Mouse (Mus musculus) duodenum, adult 2 months (tissue): ENCODE results near the gene Rhbdf1. TPM values are rescaled to one million over a fixed set of nuclear protein-coding genes. Genes with fewer than 3 reads are reported as not detected.

Experiments used
- polyA plus RNA-seq: library from polyadenylated mRNA; depleted of rRNA; stranded (reverse); fragments of >200 nt; gene quantifications from 2 replicates; pipeline ENCODE4 v1.2.3, GENCODE M21; 2012; ENCODE audit warnings: low replicate concordance; rRNA removed

Gene Rhbdf1
- polyA plus RNA-seq = 50.3 and 79.0 TPM in 2 replicates

DNA sequence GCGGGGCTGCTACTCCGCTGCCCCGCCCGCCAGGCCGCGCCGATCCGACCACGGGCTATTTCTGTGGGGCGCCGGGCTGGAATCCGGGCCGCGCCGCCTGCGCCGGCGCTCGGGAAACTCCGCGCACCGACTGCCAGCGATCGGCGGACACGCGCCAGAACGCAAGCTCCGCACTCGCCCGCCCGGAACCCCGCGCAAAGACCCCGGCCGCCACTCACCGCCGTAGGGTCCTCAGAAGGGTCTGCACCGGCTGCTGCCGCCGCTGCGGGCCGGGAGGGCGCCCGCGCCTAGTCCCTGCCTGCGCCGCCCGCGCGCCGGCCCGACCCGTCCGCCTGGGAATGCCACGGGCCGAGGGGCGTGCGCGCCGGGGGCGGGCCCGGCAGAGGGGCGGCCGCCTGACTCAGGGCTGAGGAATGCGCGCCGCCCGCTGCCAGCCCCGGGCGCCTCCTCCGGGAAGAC lies at the start of gene Rhbdf1:
Gene Rhbdf1 (minus strand): TSS at position 350 of the 459 bp plus-strand sequence.

DNA sequence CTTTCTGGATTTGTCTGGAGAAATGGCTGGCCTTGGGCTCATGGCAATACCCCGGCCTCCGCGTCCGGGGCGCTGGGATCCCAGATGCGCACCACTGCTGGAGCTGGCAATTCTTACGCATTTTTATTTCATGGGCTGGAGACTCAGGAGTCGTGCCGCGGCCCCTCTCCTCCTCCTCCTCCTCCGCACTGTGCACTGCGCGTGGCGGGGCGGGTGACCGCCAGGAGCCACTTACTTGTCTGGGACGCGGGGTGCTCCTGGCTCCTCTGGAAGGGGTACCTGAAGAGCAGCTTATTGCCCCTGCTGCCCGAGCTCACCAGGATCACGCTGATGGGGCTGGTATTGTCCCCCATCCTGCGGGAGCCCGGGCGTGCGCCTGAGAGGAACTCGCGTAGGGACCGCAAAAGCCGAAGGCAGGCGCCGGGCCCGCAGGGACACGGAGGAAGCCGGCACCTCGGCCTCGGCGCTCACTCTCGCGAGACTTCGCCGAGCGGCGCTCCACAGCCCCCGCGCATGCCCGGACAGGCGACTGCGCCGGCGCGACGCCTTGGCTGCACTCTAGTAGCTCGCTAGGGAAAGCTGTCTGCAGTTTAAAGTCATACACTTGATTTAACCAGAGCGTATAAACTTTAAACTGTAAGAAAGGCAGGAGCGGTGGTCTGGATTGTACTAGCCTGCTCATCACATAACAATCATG lies 45.2 kb upstream of the Rhbdf1 start, which contains the start of gene Nprl3:
Gene Nprl3 (minus strand): TSS at position 520 of the 697 bp plus-strand sequence.

DNA sequence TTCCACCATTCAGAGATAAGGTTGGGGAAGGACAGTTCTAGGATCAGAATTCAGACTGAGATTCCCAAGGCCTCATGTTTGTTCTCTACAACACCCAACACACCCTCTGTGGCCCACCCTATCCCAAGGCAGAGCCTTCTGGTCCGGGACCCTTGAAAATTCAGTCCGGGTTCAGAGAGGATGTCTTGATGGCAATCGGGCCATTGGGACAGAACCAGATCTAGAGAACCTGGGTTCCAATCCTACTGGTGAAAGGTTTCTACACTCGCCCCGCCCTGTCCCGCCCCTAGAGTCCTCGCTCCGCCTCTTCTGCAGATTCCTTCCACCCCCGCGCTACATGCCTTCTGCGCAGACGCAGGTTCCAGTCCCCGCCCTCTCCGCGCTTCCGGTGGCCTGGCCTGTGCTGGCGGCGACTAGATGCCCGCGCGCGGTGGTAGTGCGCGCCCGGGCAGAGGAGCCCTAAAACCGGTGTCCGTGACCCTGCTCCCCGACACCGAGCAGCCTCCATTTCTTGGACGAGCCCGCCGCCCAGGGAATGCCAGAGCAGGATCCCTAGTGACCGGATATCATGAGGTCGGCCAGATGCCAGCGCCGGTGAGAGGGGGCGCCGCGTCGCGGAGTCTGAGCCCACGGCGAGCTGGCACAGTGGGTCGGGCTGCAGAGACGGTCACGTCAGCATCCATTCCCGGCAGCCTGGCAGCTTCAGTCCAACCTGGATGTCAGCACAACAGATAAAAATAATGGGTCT lies 4.2 kb upstream of the Rhbdf1 start, which contains the start of gene Mpg:
Gene Mpg (plus strand): TSS at position 382 of the 748 bp plus-strand sequence.

DNA sequence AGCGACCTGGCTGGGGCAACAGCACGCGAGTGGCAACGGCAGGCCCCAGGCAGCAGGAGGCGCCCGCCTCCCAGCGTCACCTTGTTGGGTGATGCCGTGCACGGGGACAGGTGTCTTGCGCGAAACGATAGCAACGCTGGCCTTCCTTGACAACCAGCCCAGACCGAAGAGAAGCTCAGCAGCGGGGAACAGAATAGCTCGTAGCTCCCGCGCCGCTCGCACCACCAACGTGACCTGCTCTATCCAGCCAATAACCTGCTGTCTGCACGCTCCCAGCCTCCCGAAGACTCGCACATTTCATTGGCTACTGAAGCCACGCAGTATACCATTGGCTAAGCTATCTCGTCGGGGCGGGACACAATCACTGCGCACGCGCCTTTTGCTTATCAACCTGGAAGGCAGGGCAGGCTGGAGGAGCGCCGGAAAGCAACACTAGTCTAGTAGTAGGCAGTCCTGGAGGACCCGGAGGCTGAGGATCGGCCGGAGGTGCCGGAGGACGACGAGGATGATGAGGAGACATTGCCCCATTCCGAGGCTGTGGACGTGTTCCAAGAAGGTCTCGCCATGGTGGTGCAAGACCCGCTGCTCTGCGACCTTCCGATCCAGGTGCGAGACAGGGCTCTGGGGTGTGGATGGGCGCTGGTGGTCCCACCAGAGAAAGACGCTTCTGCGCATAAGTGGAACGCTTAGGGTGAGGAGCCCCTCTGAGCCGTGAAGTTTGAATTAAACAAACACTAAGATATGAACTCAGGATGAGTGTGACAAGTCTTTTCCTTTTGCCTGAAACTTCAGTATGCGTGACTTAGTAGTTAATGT lies 16.8 kb downstream of the Rhbdf1 start, which contains the start of gene Snrnp25:
Gene Snrnp25 (plus strand): TSS at position 358 of the 816 bp plus-strand sequence.

DNA sequence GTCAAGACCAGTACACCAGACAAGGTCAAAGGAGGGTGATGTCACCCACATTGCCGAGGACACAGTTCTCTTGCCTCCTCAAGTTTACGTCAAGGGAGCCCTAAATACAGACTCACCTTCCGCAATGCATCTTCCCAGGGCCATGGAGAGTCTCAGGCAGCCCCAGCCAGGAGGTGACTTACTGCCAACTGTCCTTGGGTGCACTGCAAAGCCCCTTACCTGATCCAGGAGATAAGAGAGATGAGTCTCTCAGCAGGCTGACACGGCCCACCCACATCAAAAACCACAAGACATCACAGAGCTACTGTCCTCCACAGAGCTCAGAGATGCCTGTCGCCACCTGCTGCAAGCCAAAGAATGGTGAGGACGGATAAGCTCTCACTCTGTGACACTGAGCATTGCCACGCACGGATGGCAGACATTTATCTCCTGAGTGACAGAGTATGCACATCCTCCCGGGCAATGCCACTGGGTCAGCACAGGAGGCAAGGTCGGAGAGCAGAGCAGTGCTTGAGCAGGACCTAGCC lies 22.0 kb downstream of the Rhbdf1 start, which contains the start of gene Il9r:
Gene Il9r (minus strand): TSS at position 205 of the 527 bp plus-strand sequence.

Other genes with a start within 250 kb of the Rhbdf1 start
- gene Nsg2, start 221.8 kb downstream of the Rhbdf1 start, polyA plus RNA-seq = 1.8 and 2.0 TPM in 2 replicates
- gene Il9r, start 22.0 kb downstream of the Rhbdf1 start, polyA plus RNA-seq = 0.57 and 0.71 TPM in 2 replicates
- gene Snrnp25, start 16.9 kb downstream of the Rhbdf1 start, polyA plus RNA-seq = 12.3 and 15.8 TPM in 2 replicates
- 7.1 and 7.6 TPM in 2 replicates for gene Mpg, start 4.2 kb upstream of the Rhbdf1 start, polyA plus RNA-seq
- gene Nprl3, start 45.4 kb upstream of the Rhbdf1 start, polyA plus RNA-seq = 40.1 and 54.2 TPM in 2 replicates
- gene Hba-x, start 54.1 kb upstream of the Rhbdf1 start, polyA plus RNA-seq = not detected in 2 replicates
- gene Hba-a1, start 61.2 kb upstream of the Rhbdf1 start, polyA plus RNA-seq = 672 and 2,221 TPM in 2 replicates
- gene Hbq1b, start 64.7 kb upstream of the Rhbdf1 start, polyA plus RNA-seq = not detected in 2 replicates
- 448 and 2,655 TPM in 2 replicates for gene Hba-a2, start 74.2 kb upstream of the Rhbdf1 start, polyA plus RNA-seq
- 0.28 TPM in 1 of 2 replicates, not detected in the other for gene Hbq1a, start 77.8 kb upstream of the Rhbdf1 start, polyA plus RNA-seq
- 1.2 and 2.0 TPM in 2 replicates for gene Sh3pxd2b, start 125.5 kb upstream of the Rhbdf1 start, polyA plus RNA-seq
- 0.84 and 0.90 TPM in 2 replicates for gene Ubtd2, start 233.1 kb upstream of the Rhbdf1 start, polyA plus RNA-seq